Mouse (Mus musculus) urinary bladder, postnatal 4 days (tissue): Measurements from ENCODE around the gene Tnni3.
"Not testable (repeated sequence)": the region's sequence is repeated elsewhere in the genome, so short reads cannot be mapped to it uniquely, and the experiment has no call there.

Source experiments
- DNase-seq, 2 experiments: peaks; one replicate each; pipeline ENCODE4 v3.0.0; 2021 to 2022; ENCODE audit warnings: low spot score in 2 of 2

Gene Tnni3

DNA sequence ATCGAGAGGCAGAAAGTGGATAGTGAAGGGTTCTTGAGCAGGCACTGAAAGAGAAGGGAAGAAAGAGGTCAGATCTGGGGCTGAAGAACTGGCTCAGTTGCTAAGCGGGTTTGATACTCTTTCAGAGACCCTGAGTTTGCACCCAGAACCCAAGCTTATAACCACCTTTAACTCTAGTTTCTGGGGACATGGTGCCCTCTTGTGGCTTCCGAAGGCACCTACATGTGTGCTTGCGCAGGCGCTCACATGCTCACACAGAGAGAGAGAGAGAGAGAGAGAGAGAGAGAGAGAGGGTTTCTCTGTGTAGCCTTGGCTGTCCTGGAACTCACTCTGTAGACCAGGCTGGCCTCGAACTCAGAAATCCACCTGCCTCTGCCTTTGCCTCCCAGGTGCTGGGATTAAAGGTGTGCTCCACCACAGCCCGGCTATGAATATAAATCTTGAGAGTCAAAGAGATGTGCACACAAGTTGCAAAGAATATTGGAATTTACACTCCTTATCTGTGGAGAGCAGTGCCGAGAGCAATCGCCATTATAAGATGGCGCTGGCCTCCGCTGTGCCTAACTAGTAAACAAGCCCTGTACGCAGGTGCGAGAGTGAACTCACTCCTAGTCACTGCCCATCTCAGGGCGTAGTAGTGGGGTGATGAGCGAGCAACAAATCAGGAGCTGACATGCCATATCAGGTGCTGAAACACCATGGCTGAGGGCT is at the start of gene Tnni3:
Tnni3 (minus strand) TSS at position 18 of the 711 bp plus-strand sequence.
- DNase-seq: not testable (repeated sequence)

DNA sequence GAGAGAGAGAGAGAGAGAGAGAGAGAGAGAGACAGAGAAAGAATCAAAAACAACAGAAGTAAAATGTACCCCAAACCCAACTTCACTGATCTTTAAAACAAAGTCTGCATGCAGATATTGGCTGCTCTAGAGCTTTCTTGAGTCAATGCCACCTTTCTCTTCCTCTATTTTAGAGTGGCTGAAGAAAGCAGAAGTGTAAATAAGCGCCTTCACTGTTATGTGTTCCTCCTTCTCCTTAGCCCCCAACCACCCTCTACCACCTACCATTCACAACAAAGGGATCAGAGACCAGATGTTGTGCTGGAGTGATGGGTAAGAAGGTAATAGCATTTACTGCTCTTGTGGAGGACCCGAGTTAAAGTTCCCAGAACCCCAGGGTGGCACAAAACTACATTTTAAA is 48.3 kb upstream of the Tnni3 start:
- not testable (repeated sequence) for DNase-seq

GRCm38 (mm10) chr7:4562660-4563059 is 38.6 kb upstream of the Tnni3 start:
- peak in 1 of 2 experiments; percentile 33 for DNase-seq

GRCm38 (mm10) chr7:4557167-4557560 is 33.1 kb upstream of the Tnni3 start:
- no peak for DNase-seq

- peak in 1 of 2 experiments; percentile 43 for DNase-seq
Observed at GRCm38 (mm10) chr7:4556256-4557166, 32.5 kb upstream of the Tnni3 start.

GRCm38 (mm10) chr7:4547221-4547641 is 23.2 kb upstream of the Tnni3 start, which contains the start of gene Syt5:
Gene Syt5 (minus strand): TSS chr7:4547541.
- DNase-seq: no peak

- peak in 1 of 2 experiments; percentile 50 for DNase-seq
Observed at GRCm38 (mm10) chr7:4546591-4547131, 22.6 kb upstream of the Tnni3 start.

DNA sequence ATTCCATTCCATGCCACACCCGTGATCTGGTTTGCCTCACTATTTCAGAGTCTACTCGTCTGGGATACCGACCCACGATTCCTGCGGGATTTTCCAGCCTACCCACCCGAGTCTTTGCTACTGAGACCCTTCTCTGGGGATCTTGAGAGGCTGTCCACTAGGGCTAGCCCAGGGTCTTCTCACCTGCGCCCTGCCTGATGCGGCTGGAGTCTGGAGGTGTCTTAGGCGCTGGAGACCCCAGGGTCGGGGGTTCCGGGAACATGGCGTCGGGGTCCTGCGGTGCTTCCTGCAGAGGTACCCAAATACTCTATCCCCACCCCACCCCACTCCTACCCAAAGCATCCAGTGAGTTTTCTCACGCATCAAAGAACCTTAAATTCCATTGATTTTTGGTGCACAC is 22.0 kb upstream of the Tnni3 start:
- no peak for DNase-seq

DNA sequence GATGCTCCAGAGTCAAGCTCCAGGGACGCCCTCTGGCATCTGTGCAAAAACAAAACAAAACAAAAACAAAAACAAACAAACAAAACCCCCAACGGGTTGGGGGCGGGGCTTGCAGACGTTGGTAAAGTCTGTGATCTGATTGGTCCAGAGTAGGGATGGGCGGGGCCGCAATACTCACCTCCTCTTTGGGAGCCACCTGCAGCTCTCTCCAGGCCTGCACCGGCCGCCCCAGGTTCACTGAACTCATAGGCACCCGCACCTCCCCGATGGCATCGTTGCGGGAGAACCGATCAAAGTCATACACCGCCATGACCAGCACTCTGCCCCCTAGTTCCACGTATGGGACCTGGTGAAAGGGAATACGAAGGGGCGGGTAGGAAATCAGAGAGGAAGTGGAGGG is 18.0 kb upstream of the Tnni3 start:
- no peak for DNase-seq

GRCm38 (mm10) chr7:4541344-4541743 is 17.3 kb upstream of the Tnni3 start:
- no peak for DNase-seq

- no peak for DNase-seq
Observed at GRCm38 (mm10) chr7:4539019-4539418, 15.0 kb upstream of the Tnni3 start.

- DNase-seq: no peak
Observed at GRCm38 (mm10) chr7:4537181-4537580, 13.2 kb upstream of the Tnni3 start.

DNA sequence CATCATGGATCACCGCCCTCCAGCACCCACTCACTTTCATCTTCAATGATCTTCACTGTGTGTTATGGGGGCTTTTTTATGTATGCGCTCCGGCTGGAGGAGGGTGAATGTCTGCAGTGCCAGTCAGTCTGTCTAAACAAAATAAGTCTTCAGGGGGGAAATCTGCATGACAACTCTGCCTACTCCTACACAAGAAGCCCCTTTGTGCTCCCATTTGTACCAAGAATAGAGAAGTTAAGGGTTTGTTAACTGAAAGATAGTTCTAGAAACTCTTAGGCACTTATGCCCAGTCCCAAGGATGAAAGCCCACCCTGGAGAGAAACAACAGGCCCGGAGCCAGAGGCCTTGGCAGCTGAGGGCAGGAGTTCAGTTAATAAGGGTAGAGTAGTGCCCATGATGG is 12.3 kb upstream of the Tnni3 start:
- DNase-seq: no peak

DNA sequence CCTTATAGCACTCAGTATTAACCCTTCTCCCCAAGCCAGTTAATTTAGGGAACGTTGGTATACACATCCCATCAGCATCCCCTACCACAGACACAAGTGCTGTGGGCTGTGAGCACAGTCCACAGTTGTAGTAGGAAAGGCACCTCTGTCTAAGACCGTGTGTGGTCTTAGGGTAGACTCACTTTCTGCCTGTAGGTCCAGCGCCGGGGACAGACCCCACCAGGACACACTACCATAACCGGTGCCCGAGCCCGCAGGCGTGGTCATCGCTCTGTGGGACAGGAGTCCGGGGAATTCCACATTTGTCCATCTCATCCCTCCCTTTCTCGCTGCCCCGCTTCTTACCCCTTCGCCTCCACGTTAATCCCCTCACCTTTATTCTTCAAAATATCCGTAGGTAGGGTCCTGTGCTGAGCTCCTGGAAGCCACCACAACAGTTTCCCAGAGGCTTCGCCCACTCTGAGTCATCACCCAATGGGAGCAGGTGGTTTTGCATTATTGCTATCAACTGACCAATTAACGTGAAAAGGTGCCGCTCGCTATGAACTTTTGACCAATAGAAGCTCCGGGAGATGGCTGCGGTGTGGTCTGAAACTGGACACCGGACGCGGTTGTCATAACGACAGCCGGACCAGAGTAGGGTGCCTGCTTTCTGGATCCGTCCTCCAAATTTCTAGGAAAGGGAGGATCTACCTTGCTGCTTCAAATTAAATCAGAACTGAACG is 8.1 kb upstream of the Tnni3 start, which contains the start of gene Dnaaf3:
Dnaaf3 (minus strand) TSS at position 449 of the 725 bp plus-strand sequence.
- peak; percentile 67 to 76 for DNase-seq

DNA sequence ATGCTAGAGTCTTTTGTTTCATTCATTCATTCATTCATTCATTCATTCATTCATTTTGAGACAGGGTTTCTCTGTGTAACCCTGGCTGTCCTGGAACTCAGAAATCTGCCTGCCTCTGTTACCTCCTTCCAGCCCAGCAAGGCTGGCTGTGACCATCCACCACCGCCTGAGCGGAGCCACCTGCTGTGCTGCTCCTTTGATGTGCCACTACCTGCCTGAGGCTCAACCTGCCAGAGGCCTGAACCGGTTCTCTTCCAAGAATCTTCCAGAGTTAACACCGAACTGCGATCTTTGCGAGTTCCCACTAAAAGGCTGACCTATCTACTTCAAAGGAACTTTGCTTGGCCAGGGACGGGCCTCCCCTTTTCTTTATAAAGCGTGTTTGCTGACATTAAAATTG is 6.1 kb upstream of the Tnni3 start:
- not testable (repeated sequence) for DNase-seq

GRCm38 (mm10) chr7:4527302-4527689 is 3.3 kb upstream of the Tnni3 start:
- no peak for DNase-seq

GRCm38 (mm10) chr7:4526341-4527301 is 2.6 kb upstream of the Tnni3 start:
- peak; percentile 73 to 84 for DNase-seq

DNA sequence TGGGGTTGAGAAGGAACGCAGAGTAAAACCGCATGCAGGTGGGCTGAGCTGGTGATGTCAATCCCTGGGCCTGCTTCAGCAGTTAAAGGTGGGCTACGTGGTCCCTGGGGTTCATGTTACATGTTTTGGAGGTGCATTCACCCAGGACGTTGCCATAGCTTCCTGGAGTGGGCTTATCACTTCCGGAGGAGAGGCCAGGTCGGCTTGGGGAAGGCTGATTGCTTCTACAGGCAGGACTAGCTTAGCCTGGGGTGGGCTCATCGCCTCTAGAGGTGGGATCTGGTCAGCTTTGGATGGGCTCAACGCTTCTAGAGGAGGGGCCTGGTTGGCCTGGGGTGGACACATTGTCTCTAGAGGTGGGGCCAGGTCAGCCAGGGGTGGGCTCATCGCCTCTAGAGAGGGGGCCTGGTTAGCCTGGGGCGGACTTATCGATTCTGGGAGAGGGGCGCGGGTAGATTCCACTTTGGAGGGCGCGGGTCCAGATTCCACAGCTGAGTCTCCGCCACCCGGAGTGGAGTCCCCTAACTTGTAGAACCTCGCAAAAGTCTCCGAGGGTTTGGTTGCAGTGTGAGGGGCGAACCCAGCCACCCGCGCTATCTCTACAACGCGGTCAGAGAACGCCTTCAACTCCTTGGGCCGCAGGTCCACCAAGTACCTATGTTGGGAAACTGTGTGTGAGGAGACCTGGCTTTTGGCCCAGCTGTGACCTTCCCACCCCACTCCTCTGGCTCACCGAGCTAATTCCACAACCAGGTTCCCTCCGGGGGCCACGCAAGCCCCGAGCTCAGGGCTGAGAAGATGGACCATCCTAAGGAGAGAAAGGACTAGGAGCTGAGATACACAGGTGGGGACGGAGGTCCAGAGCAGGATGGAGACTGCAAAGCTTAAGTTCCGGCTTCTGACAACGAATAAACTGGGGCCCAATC is 561 bp downstream of the Tnni3 start:
- no peak for DNase-seq

GRCm38 (mm10) chr7:4522292-4522691 is 1.7 kb downstream of the Tnni3 start:
- DNase-seq: no peak
